In genomic region chr1:90414751-90415150, GRCm38 (mm10) we compare ENCODE assay signal across 20 mouse cellular contexts.
DNase-seq lines count a peak whose midpoint lies in the region; ATAC-seq and TF ChIP-seq lines count a peak whose summit lies in the region.
"Had no signal": no experiment of that assay in that cellular context is flagged by ENCODE, and none has a peak within 500 bp of the region (broad histone marks: within the 10 kb centered on the region; RNA-seq: fewer than 3 reads in every experiment).

No protein-coding gene starts in this region.

- WGBS in cerebellum, adult 2 months, result 31% methylated on average over 4 of the region's 4 CpGs

- no peak for TF ChIP-seq POLR2A in cerebellum, adult 2 months (IDR thresholded peaks at IDR 0.05; ENCODE audit: borderline replicate concordance, insufficient read depth, low read length)

- TF ChIP-seq CTCF in cerebellum, adult 2 months (IDR thresholded peaks at IDR 0.05; ENCODE audit: borderline replicate concordance, insufficient read depth, low read depth, low read length), result no peak

- H3K27me3 ChIP-seq in cerebellum, adult 2 months (ENCODE audit: control insufficient read depth, insufficient read depth, low read length), result no peaks in the 10 kb centered on the region
- H3K27me3 ChIP-seq: embryonic facial prominence, embryonic 12.5 days; forebrain, embryonic 15.5 days; heart, embryonic 15.5 days; hindbrain, embryonic 13.5 days had no signal

- no peak overlapping the region for H3K4me3 ChIP-seq in cerebellum, adult 2 months (replicated peaks; ENCODE audit: insufficient read depth, low read depth, low read length)
- H3K4me3 ChIP-seq: embryonic facial prominence, embryonic 12.5 days; forebrain, embryonic 15.5 days; heart, embryonic 15.5 days; hindbrain, embryonic 13.5 days had no signal

- peak; percentile 92 for ATAC-seq in cerebellum, adult (ENCODE audit: insufficient number of reproducible peaks, low FRiP score, low TSS enrichment)
- ATAC-seq: CD4-positive, CD25-positive, alpha-beta regulatory T cell, adult 4 months; forebrain, embryonic 15.5 days; hindbrain, postnatal 0 days had no signal

- peaks cover 12% of the 10 kb centered on the region; the same call in 1 of the 2 replicates for H3K4me1 ChIP-seq in cerebellum, adult 2 months (ENCODE audit: control insufficient read depth, insufficient read depth, low read length)
- H3K4me1 ChIP-seq: forebrain, embryonic 15.5 days had no signal

- no peak for DNase-seq in cerebellum, postnatal 4 days (ENCODE audit: low spot score in 2 of 2)
- DNase-seq in cerebellum, adult 2 months, result peak; percentile 72 to 85
- peak; percentile 19 to 43 for DNase-seq in cerebellum, postnatal 14 days
- DNase-seq in left cerebral cortex, postnatal 4 days, result no peak
- no peak for DNase-seq in thymus, postnatal 36 days
- no peak for DNase-seq in kidney, postnatal 14 days
- DNase-seq: adrenal gland, adult 8-10 months; adrenal gland, postnatal 36 days; B cell, adult 2 months; embryo, embryonic 11 days; gastrocnemius, postnatal 36 days; heart, adult 11 months; heart, postnatal 14 days had no signal

- intact Hi-C loops in left cerebral cortex, postnatal 4 days (cut with DNase I), result no loop called here

- H3K27ac ChIP-seq in cerebellum, adult 2 months (ENCODE audit: insufficient read depth, low read length), result no peak overlapping the region
- H3K27ac ChIP-seq: embryonic facial prominence, embryonic 12.5 days; forebrain, embryonic 15.5 days; heart, embryonic 15.5 days; hindbrain, embryonic 13.5 days; hindbrain, postnatal 0 days had no signal

Comparison
In these comparisons a context has a peak if more than half of its experiments do, and no peak if none do; other contexts are left out.
1. DNase-seq: peak in cerebellum, adult 2 months (2 of 2) and cerebellum, postnatal 14 days (2 of 2); none in cerebellum, postnatal 4 days (0 of 2), left cerebral cortex, postnatal 4 days (single experiment), thymus, postnatal 36 days (0 of 2) and kidney, postnatal 14 days (single experiment).